Mouse (Mus musculus): ENCODE results near the gene Hist3h2ba.

The Hist3h2ba gene

GRCm38 (mm10) chr11:58991911-58992310, 43.2 kb downstream of the Hist3h2ba start:
- no peak for DNase-seq

- no peak for DNase-seq
These were observed 44.5 kb downstream of the Hist3h2ba start for GRCm38 (mm10) chr11:58993091-58993670.

- peak; percentile 80 to 81 for DNase-seq
These were observed 45.7 kb downstream of the Hist3h2ba start for GRCm38 (mm10) chr11:58994337-58994826.

GRCm38 (mm10) chr11:58995061-58995806, 46.5 kb downstream of the Hist3h2ba start:
- DNase-seq = no peak

GRCm38 (mm10) chr11:58995807-58996370, 47.2 kb downstream of the Hist3h2ba start:
- peak; percentile 54 to 56 for DNase-seq

GRCm38 (mm10) chr11:58997541-58997940, 48.8 kb downstream of the Hist3h2ba start:
- no peak for DNase-seq
